Mouse (Mus musculus) MEL (cell line): ENCODE measurements around the gene Tmem132c.

Experiments used
- CHD2 ChIP-seq: IDR thresholded peaks from 2 replicates; pipeline ENCODE4 v1.6.1; 2011; ENCODE audit warnings: low read length, improper control_type of control experiment
- CTCF ChIP-seq, 3 experiments: IDR thresholded peaks in 2 of 3; conservative IDR thresholded peaks in 1 of 3; 2 replicates each; pipeline ENCODE4 v1.5.1; 2011 to 2012; ENCODE audit warnings: low read length in 3 of 3, low read depth in 2 of 3, mild to moderate bottlenecking in 2 of 3, improper control_type of control experiment in 1 of 3, inconsistent platforms in 1 of 3, mixed read lengths in 1 of 3, moderate library complexity in 1 of 3; ENCODE audit not compliant: control insufficient read depth in 1 of 3, insufficient read depth in 1 of 3, poor library complexity in 1 of 3, severe bottlenecking in 1 of 3
- E2F4 ChIP-seq: IDR thresholded peaks from 2 replicates; pipeline ENCODE4 v1.6.1; 2011; ENCODE audit warnings: low read depth, low read length, improper control_type of control experiment, borderline replicate concordance
- JUND ChIP-seq: IDR thresholded peaks from 2 replicates; pipeline ENCODE4 v1.6.1; 2011; ENCODE audit warnings: low read depth, mild to moderate bottlenecking, improper control_type of control experiment, low read length
- POLR2A ChIP-seq, 2 experiments: IDR thresholded peaks; 2 replicates each; pipeline ENCODE4 v1.6.1; 2011 to 2012; ENCODE audit warnings: low read length in 2 of 2, mild to moderate bottlenecking in 2 of 2, control low read depth in 1 of 2, improper control_type of control experiment in 1 of 2, low read depth in 1 of 2, moderate library complexity in 1 of 2; ENCODE audit not compliant: control insufficient read depth in 1 of 2, insufficient read depth in 1 of 2, poor library complexity in 1 of 2
- TBP ChIP-seq: IDR thresholded peaks from 2 replicates; pipeline ENCODE4 v1.8.0; 2011; ENCODE audit warnings: low read depth, low read length, improper control_type of control experiment
- TCF12 ChIP-seq: IDR thresholded peaks from 2 replicates; pipeline ENCODE4 v1.6.1; 2014; ENCODE audit warnings: low read depth, mild to moderate bottlenecking, inconsistent platforms, low read length, improper control_type of control experiment, moderate library complexity
- USF1 ChIP-seq: IDR thresholded peaks from 2 replicates; pipeline ENCODE4 v1.6.1; 2014; ENCODE audit warnings: low read depth, mild to moderate bottlenecking, inconsistent platforms, low read length, improper control_type of control experiment, moderate library complexity
- ZKSCAN1 ChIP-seq: IDR thresholded peaks from 2 replicates; pipeline ENCODE4 v1.6.1; 2012; ENCODE audit warnings: low read depth, mild to moderate bottlenecking, inconsistent platforms, low read length, improper control_type of control experiment, moderate library complexity

DNA sequence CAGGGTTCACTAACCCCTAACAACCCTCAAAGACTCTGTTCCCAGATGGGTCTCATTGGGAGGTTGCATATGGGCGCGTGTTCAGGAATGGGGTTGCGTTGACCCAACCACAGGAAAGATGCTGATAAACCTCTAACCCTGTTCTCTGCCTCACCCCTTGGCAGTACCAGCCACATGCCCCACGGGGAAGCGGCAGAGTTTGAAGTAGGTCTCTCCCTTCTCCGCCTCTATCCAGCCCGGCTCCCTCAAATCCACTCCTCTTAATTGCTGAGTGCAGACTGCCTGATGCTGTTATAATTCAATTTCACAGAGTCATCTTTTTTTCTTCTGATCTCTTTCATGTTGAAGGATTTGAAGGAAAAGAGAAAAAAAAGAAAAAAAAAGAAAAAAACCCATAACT lies 128.2 kb downstream of the Tmem132c start:
- no peak for TF ChIP-seq CHD2
- no peak for TF ChIP-seq POLR2A (IDR thresholded peaks at IDR 0.05; ENCODE audit: control insufficient read depth in 1 of 2, insufficient read depth in 1 of 2, low read depth in 1 of 2, low read length in 2 of 2, poor library complexity in 1 of 2)
- no peak for TF ChIP-seq CTCF (IDR thresholded peaks at IDR 0.05 in 2 of 3, conservative IDR thresholded peaks at IDR 0.05 in 1 of 3; ENCODE audit: control insufficient read depth in 1 of 3, insufficient read depth in 1 of 3, low read depth in 2 of 3, low read length in 3 of 3, poor library complexity in 1 of 3, severe bottlenecking in 1 of 3)
- no peak for TF ChIP-seq ZKSCAN1
- TF ChIP-seq TBP: no peak
- TF ChIP-seq TCF12: no peak
- TF ChIP-seq USF1: no peak
- no peak for TF ChIP-seq JUND
- TF ChIP-seq E2F4: no peak
